Mouse (Mus musculus) fibroblast of lung, adult 2 months (primary cell): ENCODE measurements at regions not wholly inside any gene's neighbourhood (a gene's known extent, or its start where the extent isn't known, plus 50 kb on each side); places are given as distances from the start of the nearest gene placed in this dataset.

Experiments used
- DNase-seq: peaks from one replicate; pipeline ENCODE4 v3.0.0-alpha.2; 2011; ENCODE audit warnings: low read depth

DNA sequence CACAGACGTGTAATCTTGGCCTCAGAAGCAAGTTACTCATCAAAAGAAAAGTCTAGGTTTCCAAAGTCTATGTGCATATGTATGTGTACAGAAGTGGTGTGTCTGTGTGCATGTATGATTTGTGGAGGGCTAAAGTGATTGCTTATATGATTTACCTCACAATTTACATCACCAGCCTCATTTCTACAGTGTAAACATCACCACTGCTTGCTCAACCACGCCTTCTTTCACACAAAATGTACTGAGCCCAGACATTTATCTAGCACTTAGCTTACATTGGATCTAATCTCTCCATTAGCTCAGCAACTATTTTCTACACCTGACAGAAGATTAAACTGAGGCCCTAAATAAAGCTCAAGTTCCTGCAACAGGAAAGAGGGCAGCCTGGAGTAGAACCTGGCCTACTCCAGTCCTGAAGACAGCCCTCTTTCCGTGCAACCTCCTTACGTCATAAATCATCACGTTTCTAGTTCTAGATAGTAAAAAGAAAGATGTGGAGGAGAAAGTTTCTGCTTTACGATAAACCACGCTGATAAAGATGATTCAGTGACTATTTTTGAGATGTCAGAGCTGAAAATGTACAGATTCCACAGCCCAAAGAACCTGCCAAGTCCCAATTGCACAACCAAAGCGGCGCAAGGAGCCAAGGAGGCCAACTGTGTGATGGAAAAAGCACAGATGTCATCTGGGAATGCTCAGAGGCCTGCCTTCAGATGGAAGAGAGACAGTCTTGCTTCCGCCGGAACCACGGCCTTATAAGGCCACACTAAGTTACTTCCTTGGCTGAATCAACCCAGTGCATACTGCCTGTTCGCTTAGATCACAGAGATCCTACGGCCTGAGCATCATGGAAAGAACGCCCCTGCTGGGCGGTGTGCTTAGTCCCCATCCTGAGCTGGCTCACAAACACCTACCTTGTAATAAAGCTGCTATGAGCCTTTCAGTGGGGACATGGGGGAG is 72.5 kb upstream of the Thbs1 start:
- no peak for DNase-seq

DNA sequence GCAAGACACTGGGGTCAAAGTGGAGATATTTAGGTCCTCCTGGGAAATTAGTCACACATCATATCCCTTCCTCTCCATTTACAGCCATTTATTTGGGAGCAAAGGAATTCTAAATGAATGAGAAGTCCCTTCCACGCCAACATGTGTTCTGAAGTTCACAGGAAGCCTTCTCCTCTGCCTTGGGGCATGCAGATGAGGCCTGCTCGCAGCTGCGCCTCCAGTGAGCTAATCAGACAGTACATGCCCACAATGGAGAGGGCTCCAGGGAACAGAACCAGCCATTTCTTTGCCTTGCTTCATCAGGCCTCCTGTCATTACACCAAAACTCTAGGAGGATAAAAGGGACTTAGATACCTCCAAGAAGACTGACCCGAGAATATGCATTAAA is 71.9 kb upstream of the Thbs1 start:
- DNase-seq: no peak

DNA sequence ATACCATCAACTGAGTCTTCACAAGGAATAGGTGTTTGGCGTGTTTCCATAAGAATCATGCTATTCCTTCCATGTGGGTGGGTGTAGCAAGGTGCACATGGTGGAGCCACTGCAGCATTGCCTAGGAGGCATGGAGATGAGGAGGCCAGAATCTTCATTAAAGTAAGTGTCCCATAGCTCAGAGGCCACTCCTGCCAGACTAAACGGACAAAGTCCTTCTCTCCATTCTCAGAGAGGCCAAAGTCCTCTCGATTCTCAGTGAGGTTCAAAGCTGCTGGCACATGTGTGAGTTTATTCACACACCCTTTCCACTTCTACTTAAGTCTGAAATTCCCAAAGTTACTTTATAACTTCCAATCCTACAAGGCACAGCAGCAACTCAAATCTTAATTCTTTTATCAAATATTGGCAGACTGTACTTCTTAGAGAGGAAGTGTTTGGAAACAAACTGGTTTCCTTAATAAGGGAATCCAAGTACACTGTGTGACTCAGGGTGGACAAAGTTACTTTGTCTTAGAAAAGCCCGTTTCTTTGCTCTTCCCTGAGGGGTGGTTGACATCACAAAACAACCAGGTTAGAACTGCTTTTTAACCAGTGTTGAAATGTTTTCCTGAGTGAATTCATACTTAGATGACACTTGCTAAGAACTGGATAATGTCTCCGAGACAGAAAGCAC is 69.2 kb upstream of the Thbs1 start:
- no peak for DNase-seq

DNA sequence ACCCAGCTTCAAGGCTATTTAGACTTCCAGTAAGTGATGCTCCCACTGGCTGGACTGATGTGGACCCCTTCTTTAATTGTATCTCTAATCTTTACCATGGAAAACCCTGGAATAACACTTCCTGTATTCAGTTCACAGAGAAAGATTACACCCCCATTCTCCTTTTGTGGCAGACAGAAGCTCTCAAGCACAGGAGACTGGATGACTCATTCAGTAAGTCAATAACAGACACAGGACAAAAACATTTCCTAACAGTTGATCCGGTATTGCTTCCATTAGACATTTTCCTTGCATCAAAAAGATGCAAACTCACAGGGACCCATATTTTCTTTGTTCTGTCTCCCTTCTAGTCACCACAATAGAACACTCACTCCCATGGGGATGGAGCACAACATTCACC is 67.0 kb upstream of the Thbs1 start:
- DNase-seq: no peak

DNA sequence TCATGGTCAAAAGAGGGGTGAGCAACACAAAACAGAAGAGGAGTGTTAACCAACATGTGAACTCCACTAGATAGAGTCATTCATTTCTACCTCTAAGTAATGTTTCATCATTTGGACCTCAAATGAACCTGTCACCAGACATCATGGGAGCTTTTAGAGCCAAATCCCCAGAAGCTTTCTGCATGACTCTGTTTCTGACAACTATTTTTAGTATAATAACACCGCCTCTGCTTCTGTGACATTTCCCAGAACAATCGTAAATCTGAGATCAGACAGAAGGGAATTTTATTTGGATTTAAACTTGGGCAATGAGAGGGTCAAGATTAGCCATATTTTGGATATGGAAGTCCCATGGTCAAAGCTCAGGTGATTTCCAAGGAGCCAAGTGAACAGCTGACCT is 61.4 kb upstream of the Thbs1 start:
- no peak for DNase-seq

DNA sequence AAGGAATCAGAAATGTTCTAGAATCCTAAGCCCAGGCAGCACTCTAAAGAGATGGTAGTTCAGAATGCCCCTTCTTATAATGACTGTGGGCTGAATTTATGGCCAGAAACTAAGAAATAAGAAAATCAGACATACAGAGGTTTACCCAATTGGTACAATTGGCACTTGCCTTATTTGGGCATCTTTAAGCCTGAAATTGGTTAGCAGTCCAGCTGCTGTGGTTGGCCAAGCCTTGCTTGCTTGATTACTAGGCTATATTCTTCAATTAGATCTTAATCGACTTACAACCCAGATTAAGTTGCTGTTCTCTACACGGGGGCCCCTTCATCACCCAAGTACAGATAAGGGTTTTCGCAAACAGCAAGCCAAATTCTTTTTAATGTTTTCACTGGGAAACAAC is 60.1 kb upstream of the Thbs1 start:
- no peak for DNase-seq

DNA sequence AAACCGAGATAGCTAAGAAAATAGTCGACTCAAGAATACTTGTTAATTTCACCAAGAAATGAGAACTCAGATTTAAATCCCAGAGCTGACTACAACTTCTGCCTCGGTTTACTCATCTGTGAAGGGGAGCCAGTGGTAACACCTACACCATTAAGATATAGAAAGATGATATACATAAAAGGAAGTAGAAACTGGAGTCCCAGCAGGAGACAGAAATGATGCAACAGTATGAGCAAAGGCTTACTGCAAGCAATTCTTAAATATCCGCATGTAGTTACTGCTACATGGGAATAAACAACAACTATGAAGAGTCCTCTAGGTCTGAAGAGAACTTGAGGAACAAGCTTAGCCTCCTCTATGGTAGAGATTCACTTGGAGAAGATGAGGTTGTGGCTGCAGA is 58.2 kb upstream of the Thbs1 start:
- no peak for DNase-seq

DNA sequence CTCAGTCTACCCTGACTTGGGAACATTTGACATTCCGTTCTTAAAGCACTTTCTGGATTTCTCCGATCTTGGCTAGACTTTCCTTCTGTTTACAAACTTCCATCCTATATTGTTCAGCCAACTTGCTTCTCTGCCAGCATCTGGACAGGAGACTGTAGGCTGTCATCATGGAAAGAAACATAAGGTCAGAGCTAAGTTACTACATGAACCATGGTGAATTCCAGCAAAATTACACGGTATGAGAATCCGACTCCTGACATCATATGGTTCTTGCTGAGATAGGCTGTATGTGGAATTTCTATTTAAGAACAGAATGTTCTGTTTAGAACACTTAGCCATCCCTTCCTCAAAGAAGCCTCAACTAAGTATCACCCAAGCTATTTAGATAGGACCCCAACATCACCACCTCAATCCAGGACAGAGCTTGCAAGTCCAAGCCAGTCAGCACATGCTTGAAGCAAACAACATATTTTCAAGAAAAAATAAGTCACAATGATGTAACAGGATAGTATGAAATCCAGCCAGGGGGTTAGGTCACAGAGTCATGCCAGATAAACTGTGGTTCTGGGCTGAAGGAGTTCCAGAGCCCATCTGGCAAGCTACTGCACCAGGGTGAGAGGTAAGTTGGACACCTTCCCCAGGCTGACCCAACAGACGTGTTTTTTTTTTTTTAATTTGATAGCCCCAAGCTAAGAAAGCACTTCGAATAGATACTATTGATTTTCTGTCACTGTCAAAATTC is 52.9 kb upstream of the Thbs1 start:
- peak; percentile 61 for DNase-seq

DNA sequence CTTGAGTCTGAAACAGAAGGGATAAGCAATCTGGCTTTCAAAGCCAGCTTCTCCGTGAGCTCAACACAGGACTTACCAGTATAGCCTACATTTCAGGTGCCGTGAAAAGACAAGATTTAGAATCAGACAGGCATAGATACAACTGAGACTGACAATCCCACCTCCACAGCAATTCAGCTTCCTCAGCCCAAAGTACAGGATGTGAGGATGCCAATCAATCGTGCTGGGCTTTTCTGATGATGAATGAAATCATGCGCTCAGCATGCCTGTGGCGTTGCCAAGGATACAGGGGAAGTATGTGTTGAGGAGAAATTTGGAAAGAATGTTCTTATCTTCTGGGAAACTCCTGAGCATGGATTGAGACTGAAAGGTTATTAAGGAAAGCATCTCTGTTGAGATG is 50.4 kb upstream of the Thbs1 start:
- no peak for DNase-seq
